Mouse (Mus musculus): ENCODE data around the gene Cdh3. TPM values are rescaled to one million over a fixed set of nuclear protein-coding genes. Genes with fewer than 3 reads are reported as not detected.

The Cdh3 gene
- polyA plus RNA-seq, 1 experiment from 2014 or later = 4.6 TPM

- no peaks in the 10 kb centered on the region for H3K9me3 ChIP-seq (ENCODE audit: control insufficient read depth, low read length)
- H3K4me1 ChIP-seq (ENCODE audit: control insufficient read depth, insufficient read depth, low read length) = peaks cover 30% of the 10 kb centered on the region; the same call in 1 of the 2 replicates
- H3K4me2 ChIP-seq (ENCODE audit: low read depth, low read length) = peak overlapping the region; percentile 60
- peak overlapping the region; percentile 55 for H3K27ac ChIP-seq (ENCODE audit: low read depth, low read length)
- WGBS = 0% methylated on average over 30 of the region's 30 CpGs
- peak overlapping the region; percentile 32; the same call in 1 of the 2 replicates for H3K9ac ChIP-seq (replicated peaks; ENCODE audit: low read depth, low read length)
- no peaks in the 10 kb centered on the region for H3K36me3 ChIP-seq (ENCODE audit: control insufficient read depth, insufficient read depth, low read length)
- H3K27me3 ChIP-seq (ENCODE audit: control insufficient read depth, insufficient read depth, low read length) = peaks cover 30% of the 10 kb centered on the region
- H3K4me3 ChIP-seq (ENCODE audit: low read depth, low read length) = peak overlapping the region; percentile 18; the same call in 1 of the 2 replicates
- ATAC-seq (ENCODE audit: low read depth) = peak; percentile 62
Measured at GRCm38 (mm10) chr8:106507761-106508331, 2.8 kb upstream of the Cdh3 start.

GRCm38 (mm10) chr8:106508456-106508855 is 2.2 kb upstream of the Cdh3 start:
- no peak overlapping the region for H3K4me3 ChIP-seq (ENCODE audit: low read depth, low read length)
- no peak for ATAC-seq (ENCODE audit: low read depth)
- H3K4me1 ChIP-seq (ENCODE audit: control insufficient read depth, insufficient read depth, low read length) = peaks cover 30% of the 10 kb centered on the region; the same call in 1 of the 2 replicates
- H3K4me2 ChIP-seq (ENCODE audit: low read depth, low read length) = peak overlapping the region; percentile 60
- peaks cover 30% of the 10 kb centered on the region for H3K27me3 ChIP-seq (ENCODE audit: control insufficient read depth, insufficient read depth, low read length)
- peak overlapping the region; percentile 10; the same call in 1 of the 2 replicates for H3K27ac ChIP-seq (ENCODE audit: low read depth, low read length)
- 27% methylated on average over 3 of the region's 3 CpGs for WGBS
- no peaks in the 10 kb centered on the region for H3K9me3 ChIP-seq (ENCODE audit: control insufficient read depth, low read length)
- no peaks in the 10 kb centered on the region for H3K36me3 ChIP-seq (ENCODE audit: control insufficient read depth, insufficient read depth, low read length)
- peak overlapping the region; percentile 32; the same call in 1 of the 2 replicates for H3K9ac ChIP-seq (replicated peaks; ENCODE audit: low read depth, low read length)

- 46% methylated on average over 8 of the region's 8 CpGs for WGBS
- H3K27me3 ChIP-seq (ENCODE audit: control insufficient read depth, insufficient read depth, low read length) = peaks cover 30% of the 10 kb centered on the region
- H3K36me3 ChIP-seq (ENCODE audit: control insufficient read depth, insufficient read depth, low read length) = no peaks in the 10 kb centered on the region
- no peak for ATAC-seq (ENCODE audit: low read depth)
- no peak overlapping the region for H3K9ac ChIP-seq (replicated peaks; ENCODE audit: low read depth, low read length)
- H3K9me3 ChIP-seq (ENCODE audit: control insufficient read depth, low read length) = no peaks in the 10 kb centered on the region
- peaks cover 30% of the 10 kb centered on the region; the same call in 1 of the 2 replicates for H3K4me1 ChIP-seq (ENCODE audit: control insufficient read depth, insufficient read depth, low read length)
- no peak overlapping the region for H3K4me2 ChIP-seq (ENCODE audit: low read depth, low read length)
- no peak overlapping the region for H3K4me3 ChIP-seq (ENCODE audit: low read depth, low read length)
- H3K27ac ChIP-seq (ENCODE audit: low read depth, low read length) = no peak overlapping the region
Measured at GRCm38 (mm10) chr8:106509079-106509780, 1.5 kb upstream of the Cdh3 start.

GRCm38 (mm10) chr8:106511065-106511501 is 392 bp downstream of the Cdh3 start:
- Histone ChIP-seq H3K9me3 (ENCODE audit: control insufficient read depth, low read length) (no peaks in the 10 kb centered on the region), H3K27ac (ENCODE audit: low read depth, low read length) (no peak overlapping the region), H3K36me3 (ENCODE audit: control insufficient read depth, insufficient read depth, low read length) (no peaks in the 10 kb centered on the region), H3K9ac (replicated peaks; ENCODE audit: low read depth, low read length) (peak overlapping the region; percentile 42), H3K4me3 (ENCODE audit: low read depth, low read length) (peak overlapping the region; percentile 31), H3K27me3 (ENCODE audit: control insufficient read depth, insufficient read depth, low read length) (peaks cover 30% of the 10 kb centered on the region), H3K4me1 (ENCODE audit: control insufficient read depth, insufficient read depth, low read length) (peaks cover 30% of the 10 kb centered on the region; the same call in 1 of the 2 replicates), H3K4me2 (ENCODE audit: low read depth, low read length) (peak overlapping the region; percentile 46)
- WGBS = 1% methylated on average over 22 of the region's 22 CpGs
- ATAC-seq (ENCODE audit: low read depth) = 0 out of 2 replicates have a peak, but pooled peaks have one; percentile 33

- peak overlapping the region; percentile 46 for H3K4me2 ChIP-seq (ENCODE audit: low read depth, low read length)
- no peak overlapping the region for H3K27ac ChIP-seq (ENCODE audit: low read depth, low read length)
- no peaks in the 10 kb centered on the region for H3K9me3 ChIP-seq (ENCODE audit: control insufficient read depth, low read length)
- peak overlapping the region; percentile 31 for H3K4me3 ChIP-seq (ENCODE audit: low read depth, low read length)
- WGBS = under 1% methylated on average over 30 of the region's 30 CpGs
- no peaks in the 10 kb centered on the region for H3K36me3 ChIP-seq (ENCODE audit: control insufficient read depth, insufficient read depth, low read length)
- H3K9ac ChIP-seq (replicated peaks; ENCODE audit: low read depth, low read length) = peak overlapping the region; percentile 42
- ATAC-seq (ENCODE audit: low read depth) = 0 out of 2 replicates have a peak, but pooled peaks have one; percentile 16
- peaks cover 30% of the 10 kb centered on the region; the same call in 1 of the 2 replicates for H3K4me1 ChIP-seq (ENCODE audit: control insufficient read depth, insufficient read depth, low read length)
- peaks cover 30% of the 10 kb centered on the region for H3K27me3 ChIP-seq (ENCODE audit: control insufficient read depth, insufficient read depth, low read length)
Measured at GRCm38 (mm10) chr8:106511531-106512041, 895 bp downstream of the Cdh3 start.

- ATAC-seq (ENCODE audit: low read depth) = no peak
- Histone ChIP-seq H3K4me3 (ENCODE audit: low read depth, low read length) (peak overlapping the region; percentile 31; the same call in 1 of the 2 replicates), H3K36me3 (ENCODE audit: control insufficient read depth, insufficient read depth, low read length) (no peaks in the 10 kb centered on the region), H3K27me3 (ENCODE audit: control insufficient read depth, insufficient read depth, low read length) (peaks cover 28% of the 10 kb centered on the region), H3K27ac (ENCODE audit: low read depth, low read length) (no peak overlapping the region), H3K9ac (replicated peaks; ENCODE audit: low read depth, low read length) (no peak overlapping the region), H3K4me2 (ENCODE audit: low read depth, low read length) (peak overlapping the region; percentile 9; the same call in 1 of the 2 replicates), H3K9me3 (ENCODE audit: control insufficient read depth, low read length) (no peaks in the 10 kb centered on the region), H3K4me1 (ENCODE audit: control insufficient read depth, insufficient read depth, low read length) (peaks cover 24% of the 10 kb centered on the region; the same call in 1 of the 2 replicates)
- 50% methylated on average over 7 of the region's 7 CpGs for WGBS
Measured at GRCm38 (mm10) chr8:106512475-106513150, 1.9 kb downstream of the Cdh3 start.

- Histone ChIP-seq H3K9ac (replicated peaks; ENCODE audit: low read depth, low read length) (no peak overlapping the region), H3K27ac (ENCODE audit: low read depth, low read length) (no peak overlapping the region), H3K36me3 (ENCODE audit: control insufficient read depth, insufficient read depth, low read length) (no peaks in the 10 kb centered on the region), H3K27me3 (ENCODE audit: control insufficient read depth, insufficient read depth, low read length) (peaks cover 10% of the 10 kb centered on the region; the same call in 1 of the 2 replicates), H3K4me3 (ENCODE audit: low read depth, low read length) (no peak overlapping the region), H3K9me3 (ENCODE audit: control insufficient read depth, low read length) (no peaks in the 10 kb centered on the region), H3K4me2 (ENCODE audit: low read depth, low read length) (no peak overlapping the region), H3K4me1 (ENCODE audit: control insufficient read depth, insufficient read depth, low read length) (0 out of 2 replicates have a peak, but pooled peaks cover 8% of the 10 kb centered on the region)
- ATAC-seq (ENCODE audit: low read depth) = no peak
- 22% methylated on average over 1 of the region's 1 CpGs for WGBS
Measured at GRCm38 (mm10) chr8:106515946-106516479, 5.3 kb downstream of the Cdh3 start.

- 0 out of 2 replicates have a peak, but pooled peaks cover 3% of the 10 kb centered on the region for H3K4me1 ChIP-seq (ENCODE audit: control insufficient read depth, insufficient read depth, low read length)
- 24% methylated on average over 2 of the region's 2 CpGs for WGBS
- H3K4me2 ChIP-seq (ENCODE audit: low read depth, low read length) = no peak overlapping the region
- no peak overlapping the region for H3K4me3 ChIP-seq (ENCODE audit: low read depth, low read length)
- no peaks in the 10 kb centered on the region for H3K9me3 ChIP-seq (ENCODE audit: control insufficient read depth, low read length)
- H3K27me3 ChIP-seq (ENCODE audit: control insufficient read depth, insufficient read depth, low read length) = peaks cover 5% of the 10 kb centered on the region; the same call in 1 of the 2 replicates
- H3K27ac ChIP-seq (ENCODE audit: low read depth, low read length) = no peak overlapping the region
- no peak for ATAC-seq (ENCODE audit: low read depth)
- no peak overlapping the region for H3K9ac ChIP-seq (replicated peaks; ENCODE audit: low read depth, low read length)
- H3K36me3 ChIP-seq (ENCODE audit: control insufficient read depth, insufficient read depth, low read length) = no peaks in the 10 kb centered on the region
Measured at GRCm38 (mm10) chr8:106516581-106516980, 5.9 kb downstream of the Cdh3 start.

Data from neural tube, embryonic 14.5 days (tissue).